Mouse (Mus musculus): Measurements from ENCODE around the gene Etl4.
A peak's percentile ranks its signal among the peaks of the same experiment; 100 is the strongest.
"Not testable (repeated sequence)": the region's sequence is repeated elsewhere in the genome, so short reads cannot be mapped to it uniquely, and the experiment has no call there.

The Etl4 gene

DNA sequence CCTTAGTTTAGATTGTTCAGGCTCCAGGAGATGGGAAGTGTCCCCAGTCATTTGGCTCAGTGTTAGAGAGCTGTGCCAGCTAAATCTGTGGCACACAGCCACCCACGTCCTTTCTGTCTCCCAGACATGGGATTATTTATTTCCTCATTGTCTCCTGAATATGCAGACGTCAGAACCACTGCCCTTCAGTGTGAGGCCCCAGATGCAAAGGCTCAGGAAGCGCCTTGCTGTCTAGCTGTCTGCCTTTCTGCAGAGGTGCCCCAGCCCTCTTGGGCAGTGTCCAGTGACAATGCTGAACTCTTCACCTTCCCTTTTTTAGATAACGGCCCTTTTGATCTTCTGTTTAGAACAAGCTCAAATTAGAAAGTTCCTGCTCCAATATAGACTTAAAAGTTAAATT lies 740.2 kb downstream of the Etl4 start:
- peak; percentile 59 for DNase-seq (ENCODE audit: low read depth, low spot score)

DNA sequence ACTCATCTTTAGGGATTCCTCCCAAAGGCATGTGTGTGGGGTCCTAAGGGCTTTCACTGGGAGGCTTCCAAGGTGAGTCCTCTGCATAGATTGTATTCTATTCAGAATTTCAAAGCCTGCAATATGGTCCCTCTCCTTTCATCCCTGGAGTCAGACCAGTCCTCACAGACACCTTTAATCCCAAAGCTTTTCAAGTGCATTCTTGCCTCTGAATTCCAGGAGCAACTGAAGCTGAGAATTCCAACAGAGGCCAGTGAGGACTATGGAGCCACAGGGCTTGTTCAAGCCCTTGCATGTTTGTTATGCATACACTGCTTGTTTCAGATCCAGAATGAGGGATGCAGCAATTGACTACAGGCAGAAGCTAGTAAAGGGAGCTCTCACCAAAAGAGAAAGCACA lies 743.5 kb downstream of the Etl4 start:
- DNase-seq (ENCODE audit: low read depth, low spot score), result no peak

DNA sequence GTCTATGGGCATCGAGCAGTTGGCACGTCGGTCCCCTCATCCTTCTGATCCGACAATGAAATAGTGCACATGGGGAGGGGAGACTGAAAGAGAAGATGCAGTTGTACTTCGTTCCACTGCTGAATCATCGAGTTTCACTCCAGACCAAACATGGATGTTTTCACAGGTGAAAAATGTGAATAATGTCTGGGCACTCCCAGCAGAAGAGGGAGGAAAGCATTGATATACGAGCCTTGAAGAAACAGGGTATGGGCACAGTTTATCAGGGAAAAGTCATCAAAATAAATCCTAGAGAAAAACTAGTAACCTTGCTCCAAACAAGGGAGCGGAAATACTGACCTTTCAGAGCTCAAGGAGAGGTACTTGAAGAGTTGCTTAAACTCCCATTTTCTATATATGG lies 744.5 kb downstream of the Etl4 start:
- no peak for DNase-seq (ENCODE audit: low read depth, low spot score)

DNA sequence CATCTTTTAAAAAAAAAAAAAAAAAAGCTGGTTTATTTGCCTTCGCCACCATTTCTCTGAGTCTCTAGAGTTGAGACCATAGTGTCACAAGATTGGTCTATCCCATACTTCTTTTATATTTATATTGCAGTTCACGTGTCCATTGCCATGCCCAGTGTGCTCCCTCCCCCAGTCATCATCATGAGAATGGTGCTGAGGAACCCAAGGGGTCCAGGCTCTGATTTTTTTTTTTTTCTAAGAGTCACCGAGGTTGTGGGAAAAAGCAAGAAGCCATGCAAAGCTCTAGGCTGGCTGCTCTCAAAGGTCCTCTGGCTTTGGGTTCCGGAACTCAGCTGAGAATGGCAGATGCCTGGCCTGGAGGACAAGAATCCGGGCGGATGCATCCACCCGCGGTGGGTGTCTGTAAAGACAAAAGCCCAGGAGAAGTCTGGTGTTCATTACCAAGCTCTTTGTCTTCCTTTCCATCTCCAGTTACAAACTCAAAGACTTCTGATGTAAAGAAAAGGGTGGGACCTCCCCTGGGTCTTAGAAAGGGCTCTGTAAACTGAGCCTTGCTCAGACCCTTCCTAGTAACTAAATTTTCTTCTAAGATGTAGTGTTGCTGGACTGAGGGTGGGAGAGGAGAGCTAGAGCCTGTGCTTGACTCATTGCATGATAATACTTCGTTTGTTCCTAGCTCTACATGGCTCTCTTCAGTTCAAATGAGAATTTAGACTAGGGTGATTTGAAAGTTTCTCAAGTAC lies 745.2 kb downstream of the Etl4 start:
- DNase-seq (ENCODE audit: low read depth, low spot score), result no peak

DNA sequence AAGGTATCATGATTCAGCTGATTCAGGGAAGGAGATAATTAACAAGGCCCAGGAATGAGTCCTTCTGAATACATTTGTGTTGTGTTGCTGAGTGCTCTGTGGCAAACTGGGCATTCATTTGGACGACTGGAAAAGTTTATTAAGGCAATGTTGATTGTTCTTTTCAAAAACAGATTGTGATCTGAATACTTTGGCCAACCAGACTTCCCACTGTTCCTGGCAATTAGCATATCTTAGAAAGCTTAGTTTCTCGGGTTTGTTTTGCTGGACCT lies 745.7 kb downstream of the Etl4 start:
- no peak for DNase-seq (ENCODE audit: low read depth, low spot score)

DNA sequence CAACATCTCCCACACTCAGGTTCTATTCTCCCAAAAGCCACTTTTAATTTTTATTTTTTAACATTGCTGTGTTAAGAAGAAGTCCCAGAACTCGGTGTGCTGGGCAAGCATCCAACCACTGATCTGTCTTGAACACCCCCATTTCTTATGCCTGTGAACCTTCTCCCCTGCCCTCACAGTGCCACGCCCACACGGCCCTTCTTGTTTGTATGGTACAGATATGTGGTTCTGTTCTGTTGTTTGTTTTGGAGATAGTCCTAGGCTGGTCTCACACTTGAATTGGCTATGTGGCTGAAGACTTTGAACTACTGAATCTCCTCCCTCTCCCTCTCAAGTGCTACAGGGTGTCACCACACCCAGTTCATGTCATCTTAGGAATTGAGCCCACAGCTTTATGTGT lies 748.3 kb downstream of the Etl4 start:
- DNase-seq (ENCODE audit: low read depth, low spot score), result peak; percentile 13

DNA sequence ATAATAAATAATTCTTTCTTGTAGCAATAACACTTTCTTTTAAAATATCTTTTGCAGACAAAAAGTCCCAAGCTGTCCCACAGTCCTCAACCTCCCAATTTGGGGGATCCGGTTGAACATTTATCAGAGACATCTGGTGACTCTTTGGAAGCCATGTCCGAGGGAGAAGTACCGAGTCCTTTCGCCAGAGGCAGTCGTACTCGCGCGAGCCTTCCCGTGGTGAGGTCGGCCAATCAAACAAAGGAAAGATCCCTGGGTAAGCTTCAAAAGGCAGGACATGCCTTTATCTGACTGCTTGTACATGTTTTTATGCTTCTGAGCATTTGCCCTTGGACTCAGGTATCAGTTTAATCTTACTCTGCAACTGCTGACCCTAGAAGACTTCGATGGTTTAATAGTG lies 752.3 kb downstream of the Etl4 start:
- DNase-seq (ENCODE audit: low read depth, low spot score), result no peak

DNA sequence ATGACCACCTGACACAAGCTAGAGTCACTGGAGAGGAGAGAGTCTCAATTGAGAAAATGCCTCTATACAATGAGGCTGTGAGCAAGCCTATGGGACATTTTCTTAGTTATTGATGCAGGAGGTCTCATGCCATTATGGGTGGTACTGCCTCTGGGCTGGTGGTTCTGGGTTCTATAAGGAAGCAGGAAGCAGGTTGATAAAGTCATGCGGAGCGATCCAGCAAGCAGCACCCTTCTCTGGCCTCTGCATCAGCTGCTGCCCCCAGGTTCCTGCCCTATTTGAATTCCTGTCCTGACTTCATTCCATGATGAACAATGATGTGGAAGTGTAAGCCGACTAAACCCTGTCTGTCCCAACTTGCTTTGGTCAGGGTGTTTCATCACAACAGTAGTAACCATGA lies 753.1 kb downstream of the Etl4 start:
- DNase-seq (ENCODE audit: low read depth, low spot score), result no peak

DNA sequence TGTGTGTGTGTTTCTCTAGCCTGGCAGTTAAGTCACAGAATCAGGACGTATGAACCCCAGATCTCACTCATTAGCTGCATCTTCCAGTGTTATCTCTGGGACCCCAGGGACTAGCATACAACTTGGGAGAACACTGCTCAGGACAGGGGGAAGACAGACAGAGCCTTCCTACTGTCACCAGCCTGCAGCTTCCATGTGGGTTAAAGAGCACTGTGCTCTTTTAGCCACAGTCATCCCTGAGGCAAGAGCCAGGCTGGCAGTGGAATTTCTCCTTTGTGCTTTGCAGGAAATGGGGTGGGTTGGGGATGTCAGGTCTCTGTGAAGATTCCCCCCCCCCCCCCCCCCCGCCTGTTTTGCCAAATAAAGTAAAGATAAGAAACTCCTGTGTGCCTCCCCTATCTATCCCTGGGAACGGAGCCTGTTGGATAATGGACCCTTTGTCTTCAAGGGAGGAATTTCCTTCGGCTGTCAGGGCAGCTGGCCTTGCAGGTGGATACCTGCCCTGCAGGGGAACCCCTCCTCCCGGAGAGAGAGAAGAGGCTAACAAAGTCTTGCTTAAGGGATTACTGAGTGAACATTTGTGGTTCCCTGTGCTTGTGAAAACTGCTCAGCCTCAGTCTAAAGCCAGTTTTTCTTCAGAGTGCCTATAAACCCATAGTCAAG lies 755.9 kb downstream of the Etl4 start:
- DNase-seq (ENCODE audit: low read depth, low spot score), result no peak

DNA sequence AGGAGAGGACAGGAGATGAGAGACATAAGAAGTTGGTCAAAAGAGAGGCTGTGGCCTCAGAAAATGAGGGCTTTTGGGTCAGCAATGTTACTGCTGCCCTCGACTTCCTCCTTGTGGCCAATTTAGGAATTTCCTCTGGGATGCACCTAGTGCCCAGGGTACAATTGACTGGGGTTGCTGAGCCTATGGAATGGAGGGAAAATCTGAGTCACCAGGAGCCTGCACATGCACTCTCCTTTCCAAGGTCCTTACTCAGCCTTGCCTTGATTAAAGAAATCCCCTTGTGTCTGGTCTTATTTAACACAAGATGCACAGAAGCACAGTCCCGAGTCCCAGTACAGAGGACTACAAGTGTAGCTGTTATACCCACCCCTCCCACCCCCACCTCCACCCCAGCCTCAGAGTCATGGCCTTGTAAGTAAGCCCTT lies 756.5 kb downstream of the Etl4 start:
- peak; percentile 9 for DNase-seq (ENCODE audit: low read depth, low spot score)

DNA sequence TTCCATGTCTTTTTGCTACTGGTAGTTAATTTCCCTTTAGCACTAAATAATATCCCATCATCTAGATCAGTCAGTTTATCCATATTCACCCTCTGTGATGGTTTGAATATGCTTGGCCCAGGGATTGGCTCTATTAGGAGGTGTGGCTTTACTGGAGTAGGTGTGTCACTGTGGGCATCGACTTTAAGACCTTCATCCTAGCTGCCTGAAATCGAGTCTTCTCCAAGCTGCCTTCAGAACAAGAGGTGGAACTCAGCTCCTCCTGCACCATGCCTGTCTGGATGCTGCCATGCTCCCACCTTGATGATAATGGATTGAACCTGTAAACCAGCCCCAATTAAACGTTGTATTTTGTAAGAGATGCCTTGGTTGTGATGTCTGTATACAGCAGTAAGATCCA lies 758.3 kb downstream of the Etl4 start:
- no peak for DNase-seq (ENCODE audit: low read depth, low spot score)

DNA sequence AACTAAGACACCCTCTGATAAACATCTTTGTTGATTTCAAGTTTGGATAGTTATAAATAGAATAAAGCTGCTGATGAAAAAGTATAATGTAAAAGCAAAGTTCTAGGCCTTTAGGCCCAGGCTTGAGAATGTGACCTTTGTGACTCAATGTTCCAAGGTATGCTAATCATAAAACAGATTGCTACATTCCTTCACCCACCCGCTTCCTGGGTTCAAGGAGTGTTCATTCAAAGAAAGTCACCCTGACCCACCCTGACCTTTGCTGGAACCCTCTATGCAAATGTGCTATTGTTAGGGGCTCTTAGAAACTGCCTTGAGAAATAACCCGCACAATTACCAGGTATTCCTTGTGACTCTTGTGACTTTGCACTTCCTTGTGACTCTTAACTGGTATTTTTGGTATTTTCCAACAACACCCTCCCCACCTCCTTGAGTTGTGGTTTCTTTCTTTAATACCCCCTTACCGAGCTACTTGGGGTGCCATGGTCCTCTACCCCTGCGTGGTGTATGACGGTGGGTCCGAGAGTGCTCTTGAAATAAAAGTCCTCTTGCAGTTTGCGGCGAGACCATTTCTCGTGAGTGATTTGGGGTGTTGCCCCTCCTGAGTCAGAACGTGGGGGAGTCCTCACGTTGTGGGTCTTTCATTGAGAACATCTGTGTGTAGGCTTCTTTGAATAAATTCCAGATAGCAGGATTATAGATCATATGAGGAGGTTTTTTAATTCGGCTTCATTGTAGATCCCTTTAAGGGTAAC lies 758.9 kb downstream of the Etl4 start:
- DNase-seq (ENCODE audit: low read depth, low spot score), result not testable (repeated sequence)

DNA sequence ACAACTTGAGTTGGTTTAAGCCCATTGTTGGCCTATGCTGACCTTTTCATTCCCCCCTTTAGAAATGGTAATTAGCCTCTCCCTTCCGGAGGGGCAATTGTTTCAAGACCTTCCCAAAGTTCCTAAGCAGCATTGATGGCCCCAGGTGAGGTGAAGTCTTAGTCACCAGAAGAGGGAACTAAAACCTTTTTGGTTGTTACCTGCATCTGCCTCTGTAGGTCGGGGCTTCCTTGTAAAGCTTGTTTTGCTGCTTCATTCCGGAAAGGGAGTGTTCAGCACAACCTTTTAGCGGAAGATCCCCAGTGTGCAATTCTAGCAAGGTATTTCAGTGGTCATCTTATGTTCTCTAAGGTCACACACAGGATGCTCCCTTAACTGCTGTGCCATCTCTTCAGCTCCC lies 759.8 kb downstream of the Etl4 start:
- no peak for DNase-seq (ENCODE audit: low read depth, low spot score)

DNA sequence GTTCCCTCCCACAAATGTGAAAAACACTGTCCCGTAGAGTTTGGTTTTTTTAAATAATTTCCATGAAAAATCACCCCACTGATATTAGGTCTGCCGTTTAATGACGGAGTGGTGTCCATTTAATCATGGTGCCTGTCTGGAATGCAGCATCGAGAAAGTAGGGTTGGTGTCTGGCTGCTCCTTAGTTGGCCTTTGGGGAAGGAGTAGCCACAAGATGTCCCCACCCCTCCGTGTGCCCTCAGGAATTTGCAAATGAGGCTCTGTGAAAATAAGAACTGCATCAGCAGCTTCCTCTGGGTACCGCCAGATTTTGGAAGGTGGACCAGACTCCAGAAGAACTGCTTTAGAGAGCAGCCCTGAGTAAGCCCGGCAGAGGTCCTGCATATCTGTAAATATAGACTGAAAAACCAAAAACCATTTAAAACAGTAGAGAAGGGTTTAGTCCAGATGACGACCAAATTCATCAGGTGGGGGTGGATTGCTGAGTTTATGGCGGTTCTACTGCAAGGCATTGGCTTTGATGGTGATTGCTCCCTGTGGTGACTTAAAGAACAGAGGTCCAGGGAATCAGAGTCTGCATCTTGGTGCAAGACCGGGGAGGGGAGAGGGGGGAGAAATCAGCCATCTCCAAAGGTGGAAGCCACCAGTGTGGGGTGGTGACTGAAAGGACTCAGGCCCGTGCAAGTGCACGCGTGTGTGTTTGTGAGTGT lies 762.1 kb downstream of the Etl4 start:
- DNase-seq (ENCODE audit: low read depth, low spot score), result no peak

DNA sequence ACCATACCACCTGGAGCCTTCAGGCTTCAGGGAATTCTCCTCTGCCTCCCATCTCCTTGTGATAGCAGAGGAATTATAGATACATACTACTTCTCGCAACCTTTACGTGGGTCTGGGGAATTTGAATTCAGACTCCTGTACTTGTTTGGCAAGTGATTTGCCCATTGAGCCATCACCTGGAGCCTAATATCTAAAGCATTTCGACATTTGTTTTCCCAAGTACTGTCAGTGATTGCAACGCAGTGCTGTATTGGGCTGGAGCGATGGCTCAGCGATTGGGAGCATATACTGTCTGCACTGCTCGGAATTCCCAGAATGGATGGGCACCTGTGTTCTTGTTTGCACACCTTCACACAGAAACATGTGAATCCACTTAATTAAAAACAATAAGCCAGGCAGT lies 762.7 kb downstream of the Etl4 start:
- DNase-seq (ENCODE audit: low read depth, low spot score), result no peak

DNA sequence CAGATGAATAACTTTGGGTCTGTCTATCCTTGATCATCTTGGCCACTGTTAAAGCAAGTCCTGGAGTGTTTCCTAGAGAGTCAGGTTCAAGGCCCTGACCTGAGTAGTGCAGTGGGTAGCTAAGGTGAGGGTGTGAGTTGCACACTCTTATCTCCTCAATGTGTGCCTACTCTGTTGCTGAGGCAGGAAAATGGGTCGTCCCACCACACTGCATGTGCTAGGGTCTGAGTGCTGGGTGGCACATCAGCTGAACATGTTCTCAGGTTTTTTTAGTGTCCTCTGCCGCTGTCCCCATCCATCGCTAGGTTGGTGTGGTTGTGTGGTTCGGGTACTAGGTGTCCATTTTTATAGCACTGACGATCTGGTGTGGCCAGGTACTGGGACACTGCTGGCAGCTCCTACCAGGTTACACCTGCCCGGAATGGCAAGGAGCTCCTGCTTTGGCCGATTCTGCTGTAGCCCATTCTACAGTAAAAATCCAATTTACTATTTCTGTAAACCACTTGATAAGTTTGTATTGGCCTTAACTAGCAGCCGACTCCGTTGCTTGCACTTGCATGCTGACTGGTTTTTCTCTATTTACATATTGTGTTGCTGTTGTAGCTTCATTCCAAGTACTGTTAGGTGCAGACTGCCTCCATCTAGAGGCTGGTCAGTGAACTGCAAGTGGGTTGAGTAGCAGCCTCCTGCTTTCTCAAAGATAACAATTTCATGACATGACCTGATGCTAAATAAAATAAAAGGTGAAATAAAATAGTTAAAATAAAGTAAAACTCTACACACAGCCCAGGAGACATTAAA lies 763.4 kb downstream of the Etl4 start:
- peak; percentile 19 for DNase-seq (ENCODE audit: low read depth, low spot score)

DNA sequence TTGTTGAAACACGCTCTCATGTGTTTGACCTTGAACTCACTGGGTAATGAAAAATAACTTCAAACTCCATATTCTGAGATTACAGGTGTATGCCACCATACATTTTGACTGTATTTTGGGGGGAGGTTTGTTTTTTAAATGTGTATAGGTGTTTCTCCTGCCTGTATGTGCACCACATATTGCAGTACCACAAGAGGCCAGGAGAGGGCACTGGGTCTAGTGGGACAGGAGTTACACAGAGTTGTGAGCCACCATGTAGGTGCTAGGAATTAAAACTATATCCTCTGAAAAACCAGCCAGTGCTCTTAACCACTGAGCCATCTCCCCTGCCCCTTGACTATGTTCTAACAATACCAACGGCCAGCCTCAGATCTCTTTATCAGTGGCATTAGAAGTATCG lies 766.8 kb downstream of the Etl4 start:
- no peak for DNase-seq (ENCODE audit: low read depth, low spot score)

DNA sequence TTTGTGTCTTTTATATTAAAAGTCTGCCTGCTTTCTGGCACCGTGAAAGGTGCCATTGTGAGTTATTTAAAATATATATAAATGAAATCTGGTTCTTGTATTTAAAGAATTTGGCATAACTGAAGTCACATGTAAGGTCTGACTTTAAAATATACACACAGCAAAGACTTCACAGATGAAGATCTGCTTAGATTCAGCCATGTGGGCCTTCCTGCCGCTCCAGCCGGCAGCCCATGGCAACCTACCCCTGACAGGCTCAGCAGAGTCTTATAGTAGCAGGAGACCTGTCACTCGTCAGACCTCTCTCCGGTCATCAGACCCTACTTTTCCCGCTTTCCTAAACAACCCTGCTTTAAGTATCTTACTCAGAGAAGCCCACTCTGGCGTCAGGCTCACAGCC lies 769.2 kb downstream of the Etl4 start:
- DNase-seq (ENCODE audit: low read depth, low spot score), result peak; percentile 8

DNA sequence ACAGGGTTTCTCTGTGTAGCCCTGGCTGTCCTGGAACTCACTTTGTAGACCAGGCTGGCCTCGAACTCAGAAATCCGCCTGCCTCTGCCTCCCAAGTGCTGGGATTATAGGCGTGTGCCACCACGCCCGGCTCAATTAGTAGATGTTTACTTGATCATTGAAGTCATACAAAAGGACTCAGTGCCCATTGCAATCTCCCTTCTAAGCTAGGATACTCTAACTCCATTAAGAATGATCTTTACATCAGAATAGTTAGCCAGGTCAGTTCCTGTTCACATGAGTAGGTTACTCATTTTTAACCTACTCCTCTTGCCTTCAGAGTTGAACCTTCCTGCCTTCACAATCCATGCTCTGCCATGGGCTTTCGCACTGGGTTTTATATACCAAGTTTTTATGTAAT lies 772.6 kb downstream of the Etl4 start:
- DNase-seq (ENCODE audit: low read depth, low spot score), result not testable (repeated sequence)

DNA sequence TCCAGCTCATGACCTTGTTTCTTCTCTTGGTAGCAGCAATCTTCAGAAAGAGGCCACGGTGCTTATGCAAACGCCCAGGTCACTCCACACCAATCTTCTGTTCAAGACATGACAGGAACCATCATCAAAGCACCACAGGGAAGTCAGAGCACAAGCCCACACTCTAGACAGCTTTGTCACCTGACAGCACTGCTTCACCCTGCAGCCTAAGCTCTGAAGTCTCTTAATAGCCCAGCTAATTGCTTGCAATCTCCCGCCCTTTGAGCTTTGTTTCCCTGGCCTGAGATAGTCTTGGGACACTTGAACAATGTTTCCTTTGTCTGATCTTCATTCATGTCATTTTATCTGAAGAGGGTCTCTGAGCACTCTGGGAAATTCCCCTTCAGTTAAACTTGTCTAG lies 779.8 kb downstream of the Etl4 start:
- DNase-seq (ENCODE audit: low read depth, low spot score), result no peak

DNA sequence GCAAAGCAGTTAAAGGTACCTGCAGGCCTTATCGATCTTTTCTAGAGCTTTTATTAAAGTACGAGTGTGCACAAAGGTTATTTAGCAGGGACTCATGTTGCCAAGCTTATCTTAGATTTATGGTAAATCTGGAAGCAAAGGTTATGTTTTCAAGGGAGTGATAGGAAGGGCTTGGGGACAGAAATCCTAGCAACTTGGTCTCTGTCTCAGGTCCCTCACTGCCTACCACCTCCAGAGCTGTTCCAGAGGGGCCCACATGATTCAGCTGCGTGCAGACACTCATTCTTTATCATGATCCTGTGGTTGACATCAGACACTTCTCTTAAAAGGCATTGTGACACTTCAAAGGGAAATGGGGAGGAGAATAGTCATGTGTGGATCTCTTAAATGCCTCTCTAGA lies 783.3 kb downstream of the Etl4 start:
- DNase-seq (ENCODE audit: low read depth, low spot score), result no peak

DNA sequence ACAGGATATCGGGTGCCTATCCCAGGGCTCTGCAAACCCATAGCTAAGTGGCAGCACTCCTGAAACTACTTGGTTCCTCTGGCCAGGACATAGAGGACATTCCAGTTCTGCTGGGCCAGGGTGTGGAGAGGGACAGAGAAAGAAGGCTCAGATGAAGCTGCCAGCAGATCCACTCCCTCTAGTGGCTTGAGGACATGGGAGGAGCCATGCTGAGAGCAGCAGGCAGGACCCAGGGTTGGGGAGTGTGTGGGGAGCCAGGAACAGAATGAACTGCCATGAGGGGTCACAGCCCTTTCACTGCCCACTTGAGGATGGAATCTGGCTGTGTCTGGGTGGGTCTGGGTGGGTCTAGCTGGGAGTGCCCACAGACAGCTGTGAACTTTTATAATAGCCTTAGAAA lies 784.2 kb downstream of the Etl4 start:
- DNase-seq (ENCODE audit: low read depth, low spot score), result no peak
